9 mouse cellular contexts compared by ENCODE assay signal in the genomic region with DNA sequence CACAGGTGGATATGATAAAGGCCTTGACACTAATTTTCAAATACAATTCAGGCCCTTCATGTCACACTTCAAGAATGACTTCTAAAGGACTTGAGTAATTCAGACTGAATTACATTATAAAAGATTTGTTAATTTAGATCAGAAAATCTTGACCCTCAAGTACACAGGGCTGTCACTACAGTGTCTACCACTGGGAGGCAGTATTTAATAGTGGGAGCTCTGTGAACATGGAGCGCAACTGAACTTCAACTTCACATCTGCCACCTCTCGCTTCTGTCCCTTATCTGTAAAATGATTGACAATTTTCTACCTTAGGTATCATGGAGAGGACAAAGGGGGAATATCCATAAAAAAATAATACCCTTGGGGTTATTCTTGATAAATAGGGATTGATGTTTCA. TPM values are rescaled to one million over a fixed set of nuclear protein-coding genes. Genes with fewer than 3 reads are reported as not detected.
DNase-seq lines count a peak whose midpoint lies in the region; ATAC-seq and TF ChIP-seq lines count a peak whose summit lies in the region.
"Had no signal": no experiment of that assay in that cellular context is flagged by ENCODE, and none has a peak within 500 bp of the region (broad histone marks: within the 10 kb centered on the region; RNA-seq: fewer than 3 reads in every experiment).

No protein-coding gene starts in this region.

- H3K36me3 ChIP-seq in kidney, adult 2 months (ENCODE audit: control insufficient read depth, insufficient read depth, low read length) = peaks cover 2% of the 10 kb centered on the region

- H3K27me3 ChIP-seq in kidney, adult 2 months (replicated peaks; ENCODE audit: control insufficient read depth, insufficient read depth, low read length) = no peaks in the 10 kb centered on the region
- H3K27me3 ChIP-seq: embryonic facial prominence, embryonic 13.5 days had no signal

- peak; percentile 69 for DNase-seq in kidney, adult 2 months
- DNase-seq in kidney, adult 11 months = no peak
- DNase-seq in CD4-positive, CD25-positive, alpha-beta regulatory T cell, adult 2 months (ENCODE audit: low read depth, low spot score) = peak; percentile 73
- DNase-seq in R1 (ENCODE audit: low read depth, low spot score) = peak; percentile 68
- DNase-seq in embryo, embryonic 11 days = peak; percentile 74
- DNase-seq in layer of hippocampus, postnatal 10 days (ENCODE audit: low spot score in 2 of 2) = peak; percentile 41 to 60
- DNase-seq in right cerebral cortex, postnatal 14 days = peak; percentile 30

- peak; percentile 67 for TF ChIP-seq CTCF in kidney, adult 2 months (conservative IDR thresholded peaks at IDR 0.05; ENCODE audit: insufficient read depth, insufficient read length, low read depth, low read length)

- WGBS in kidney, adult 2 months = 21% methylated on average over 2 of the region's 2 CpGs

- no peaks in the 10 kb centered on the region; the same call in 1 of the 2 replicates for H3K4me1 ChIP-seq in kidney, adult 2 months (ENCODE audit: control insufficient read depth, insufficient read depth, low read length)

- no peak overlapping the region for H3K27ac ChIP-seq in kidney, adult 2 months (ENCODE audit: insufficient read depth, low read depth, low read length)
- H3K27ac ChIP-seq: embryonic facial prominence, embryonic 13.5 days had no signal

- no peak for ATAC-seq in activated CD4-positive, CD25-positive, alpha-beta regulatory T cell, adult 4 months

- H3K4me3 ChIP-seq in kidney, adult 2 months (ENCODE audit: insufficient read depth, low read depth, low read length) = no peak overlapping the region
- H3K4me3 ChIP-seq: embryonic facial prominence, embryonic 13.5 days had no signal

- TF ChIP-seq POLR2A in kidney, adult 2 months (IDR thresholded peaks at IDR 0.05; ENCODE audit: low read depth, low read length) = no peak

RNA-seq across cellular contexts. Expression of a gene that starts 8.7 kb away (rescaled TPM):
- 6.2 and 6.5 TPM in 2 replicates for polyA plus RNA-seq in kidney, adult 2 months (2012; rRNA removed)
- 10 to 100 TPM in 1 of 2 experiments, 1 to 10 TPM in 1; 9.5 to 12.3 TPM for total RNA-seq in layer of hippocampus, postnatal 10 days (2021)
- polyA plus RNA-seq in activated CD4-positive, CD25-positive, alpha-beta regulatory T cell, adult 4 months (2017; shearing (Covaris generic)) = 1 to 10 TPM in 1 of 2 experiments, under 1 TPM in 1; 0.89 to 1.3 TPM

RNA-seq across cellular contexts. Expression of a gene that starts 10.9 kb away (rescaled TPM):
- polyA plus RNA-seq in kidney, adult 2 months (2012; rRNA removed) = 3.7 and 4.5 TPM in 2 replicates
- total RNA-seq in layer of hippocampus, postnatal 10 days (2021) = 10 to 100 TPM; 10.9 to 13.1 TPM
- not detected for polyA plus RNA-seq in activated CD4-positive, CD25-positive, alpha-beta regulatory T cell, adult 4 months (2017; shearing (Covaris generic))

RNA-seq across cellular contexts. Expression of a gene that starts 19.9 kb away (rescaled TPM):
- 2.3 and 2.6 TPM in 2 replicates for polyA plus RNA-seq in kidney, adult 2 months (2012; rRNA removed)
- 100 to 1,000 TPM; 161 to 164 TPM for total RNA-seq in layer of hippocampus, postnatal 10 days (2021)
- polyA plus RNA-seq in activated CD4-positive, CD25-positive, alpha-beta regulatory T cell, adult 4 months (2017; shearing (Covaris generic)) = not detected
